Mouse (Mus musculus) C3H10T1/2 (cell line): Measurements from ENCODE around the gene Tyrp1. TPM values are rescaled to one million over a fixed set of nuclear protein-coding genes. Genes with fewer than 3 reads are reported as not detected.

Experiments used
- polyA plus RNA-seq, 2 experiments: library from polyadenylated mRNA; unstranded; fragments of >200 nt; fragmentation: generic; extraction: Trizol; gene quantifications; one replicate each; pipeline ENCODE4 v1.2.1; 2012; ENCODE audit warnings: missing spikeins in 2 of 2

Gene Tyrp1
- polyA plus RNA-seq, result not detected

DNA sequence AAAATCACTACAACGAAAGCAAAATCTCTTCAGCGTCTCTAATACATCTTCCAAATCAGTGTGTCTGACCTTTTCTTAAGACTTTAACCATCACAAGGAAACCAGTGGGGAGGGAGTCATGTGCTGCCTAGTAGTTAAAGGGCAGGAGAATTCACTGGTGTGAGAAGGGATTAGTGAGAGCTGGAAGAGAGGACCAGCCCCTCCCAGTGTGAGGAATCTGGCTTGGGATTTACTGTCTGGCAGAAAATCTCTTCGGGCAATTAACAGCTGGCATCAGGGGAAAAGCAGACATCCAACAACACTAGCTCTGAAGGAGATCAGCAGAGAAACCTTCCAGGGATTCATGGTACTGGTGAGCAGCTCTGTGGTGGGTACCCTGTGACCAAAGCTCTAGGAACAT lies at the start of gene Tyrp1:
TSS of gene Tyrp1 (plus strand) at position 74 of the 400 bp plus-strand sequence.

Other genes with a start within 250 kb of the Tyrp1 start
- 10 to 100 TPM in 1 of 2 experiments, 1 to 10 TPM in 1; 7.6 to 14.9 TPM for gene Lurap1l, start 76.5 kb downstream of the Tyrp1 start, polyA plus RNA-seq